Mouse (Mus musculus) MEL (cell line): Measurements from ENCODE around the gene Col2a1. TPM values are rescaled to one million over a fixed set of nuclear protein-coding genes. Genes with fewer than 3 reads are reported as not detected.

ENCODE experiments used
- DNase-seq: peaks from one replicate; pipeline ENCODE4 v3.0.0; 2011; ENCODE audit warnings: low read depth, low spot score
- H3K27ac ChIP-seq: 2 replicates; pipeline ENCODE4 v1.5.1; 2012; ENCODE audit warnings: low read depth, mild to moderate bottlenecking, control low read depth, low read length, moderate library complexity; ENCODE audit not compliant: control insufficient read depth
- H3K27me3 ChIP-seq, 2 experiments: fragments of 150-350 bp in 1 of 2; sonication (generic) in 1 of 2; 2 replicates each; pipeline ENCODE4 v1.6.1; 2012; ENCODE audit warnings: low read length in 2 of 2, mild to moderate bottlenecking in 2 of 2, improper control_type of control experiment in 1 of 2, moderate library complexity in 1 of 2; ENCODE audit not compliant: insufficient read depth in 2 of 2, control insufficient read depth in 1 of 2
- H3K36me3 ChIP-seq, 2 experiments: 2 replicates each; pipeline ENCODE4 v1.6.1; 2012 to 2014; ENCODE audit warnings: low read length in 2 of 2, improper control_type of control experiment in 1 of 2, inconsistent platforms in 1 of 2, mild to moderate bottlenecking in 1 of 2; ENCODE audit not compliant: insufficient read depth in 2 of 2, control insufficient read depth in 1 of 2
- H3K4me1 ChIP-seq, 2 experiments: fragments of 150-350 bp in 1 of 2; sonication (generic) in 1 of 2; 2 replicates each; pipeline ENCODE4 v1.6.1; 2012; ENCODE audit warnings: low read length in 2 of 2, improper control_type of control experiment in 1 of 2, mild to moderate bottlenecking in 1 of 2; ENCODE audit not compliant: insufficient read depth in 2 of 2, control insufficient read depth in 1 of 2
- H3K4me3 ChIP-seq, 2 experiments: fragments of 150-350 bp in 1 of 2; sonication (generic) in 1 of 2; 2 replicates each; pipeline ENCODE4 v1.5.1; 2012; ENCODE audit warnings: low read depth in 2 of 2, low read length in 2 of 2, mild to moderate bottlenecking in 2 of 2, moderate library complexity in 2 of 2, control low read depth in 1 of 2, improper control_type of control experiment in 1 of 2; ENCODE audit not compliant: control insufficient read depth in 1 of 2, insufficient read depth in 1 of 2
- H3K79me2 ChIP-seq: 2 replicates; pipeline ENCODE4 v1.6.1; 2012; ENCODE audit warnings: mild to moderate bottlenecking, low read length, moderate library complexity; ENCODE audit not compliant: control insufficient read depth, poor library complexity, insufficient read depth
- H3K9ac ChIP-seq: 2 replicates; pipeline ENCODE4 v1.6.1; 2012; ENCODE audit warnings: low read depth, mild to moderate bottlenecking, control low read depth, low read length, moderate library complexity; ENCODE audit not compliant: control insufficient read depth, poor library complexity, severe bottlenecking
- H3K9me3 ChIP-seq: fragments of 150-350 bp; sonication (generic); replicated peaks from 2 replicates; pipeline ENCODE4 v1.6.1; 2012; ENCODE audit warnings: mild to moderate bottlenecking, low read length, improper control_type of control experiment, moderate library complexity; ENCODE audit not compliant: insufficient read depth
- CHD1 ChIP-seq: IDR thresholded peaks from 2 replicates; pipeline ENCODE4 v1.6.1; 2012; ENCODE audit warnings: low read depth, mild to moderate bottlenecking, inconsistent platforms, low read length, improper control_type of control experiment
- CHD2 ChIP-seq: IDR thresholded peaks from 2 replicates; pipeline ENCODE4 v1.6.1; 2011; ENCODE audit warnings: low read length, improper control_type of control experiment
- ELF1 ChIP-seq: IDR thresholded peaks from 2 replicates; pipeline ENCODE4 v1.6.1; 2014; ENCODE audit warnings: low read depth, mild to moderate bottlenecking, inconsistent platforms, low read length, improper control_type of control experiment, moderate library complexity
- ETS1 ChIP-seq: IDR thresholded peaks from 2 replicates; pipeline ENCODE4 v1.6.1; 2012; ENCODE audit warnings: low read depth, mild to moderate bottlenecking, inconsistent platforms, low read length, improper control_type of control experiment, moderate library complexity
- GABPA ChIP-seq: IDR thresholded peaks from 2 replicates; pipeline ENCODE4 v1.6.1; 2012; ENCODE audit warnings: low read depth, mild to moderate bottlenecking, inconsistent platforms, low read length, improper control_type of control experiment, moderate library complexity
- JUND ChIP-seq: IDR thresholded peaks from 2 replicates; pipeline ENCODE4 v1.6.1; 2011; ENCODE audit warnings: low read depth, mild to moderate bottlenecking, improper control_type of control experiment, low read length
- MAFK ChIP-seq: IDR thresholded peaks from 2 replicates; pipeline ENCODE4 v1.6.1; 2011; ENCODE audit warnings: low read depth, mild to moderate bottlenecking, low read length, improper control_type of control experiment, borderline replicate concordance
- MAZ ChIP-seq: IDR thresholded peaks from 2 replicates; pipeline ENCODE4 v1.6.1; 2012; ENCODE audit warnings: low read depth, mild to moderate bottlenecking, inconsistent platforms, low read length, improper control_type of control experiment
- MXI1 ChIP-seq: IDR thresholded peaks from 2 replicates; pipeline ENCODE4 v1.6.1; 2011; ENCODE audit warnings: mild to moderate bottlenecking, low read depth, low read length, improper control_type of control experiment
- MYB ChIP-seq: IDR thresholded peaks from 2 replicates; pipeline ENCODE4 v1.6.1; 2011; ENCODE audit warnings: mild to moderate bottlenecking, low read depth, low read length, improper control_type of control experiment
- MYC ChIP-seq: IDR thresholded peaks from 2 replicates; pipeline ENCODE4 v1.6.1; 2011; ENCODE audit warnings: low read depth, mild to moderate bottlenecking, low read length, improper control_type of control experiment, moderate library complexity
- RCOR1 ChIP-seq: IDR thresholded peaks from 2 replicates; pipeline ENCODE4 v1.6.1; 2012; ENCODE audit warnings: low read depth, mild to moderate bottlenecking, inconsistent platforms, low read length, improper control_type of control experiment
- SIN3A ChIP-seq: IDR thresholded peaks from 2 replicates; pipeline ENCODE4 v1.6.1; 2012; ENCODE audit warnings: low read length, improper control_type of control experiment, inconsistent platforms
- SMC3 ChIP-seq: IDR thresholded peaks from 2 replicates; pipeline ENCODE4 v1.6.1; 2011; ENCODE audit warnings: low read depth, low read length, improper control_type of control experiment
- TAL1 ChIP-seq: IDR thresholded peaks from 2 replicates; pipeline ENCODE4 v1.6.1; 2012; ENCODE audit warnings: mild to moderate bottlenecking, inconsistent platforms, low read length, moderate library complexity, mixed read lengths
- TBP ChIP-seq: IDR thresholded peaks from 2 replicates; pipeline ENCODE4 v1.8.0; 2011; ENCODE audit warnings: low read depth, low read length, improper control_type of control experiment
- USF1 ChIP-seq: IDR thresholded peaks from 2 replicates; pipeline ENCODE4 v1.6.1; 2014; ENCODE audit warnings: low read depth, mild to moderate bottlenecking, inconsistent platforms, low read length, improper control_type of control experiment, moderate library complexity
- ZKSCAN1 ChIP-seq: IDR thresholded peaks from 2 replicates; pipeline ENCODE4 v1.6.1; 2012; ENCODE audit warnings: low read depth, mild to moderate bottlenecking, inconsistent platforms, low read length, improper control_type of control experiment, moderate library complexity
- ZMIZ1 ChIP-seq: IDR thresholded peaks from 2 replicates; pipeline ENCODE4 v1.6.1; 2012; ENCODE audit warnings: low read depth, mild to moderate bottlenecking, inconsistent platforms, low read length, improper control_type of control experiment, moderate library complexity
- ZNF384 ChIP-seq: IDR thresholded peaks from 2 replicates; pipeline ENCODE4 v1.6.1; 2012; ENCODE audit warnings: low read depth, mild to moderate bottlenecking, inconsistent platforms, low read length, improper control_type of control experiment
- polyA plus RNA-seq, 2 experiments: library from polyadenylated mRNA; stranded (reverse) in 1 of 2; unstranded in 1 of 2; fragments of >175 nt in 1 of 2; fragments of >200 nt in 1 of 2; gene quantifications; 2 replicates each; pipeline versions ENCODE4 v1.2.1 to v1.2.4; 2012; ENCODE audit warnings: low replicate concordance in 2 of 2, low read depth in 1 of 2; ENCODE audit not compliant: insufficient read length in 2 of 2, insufficient read depth in 1 of 2, missing spikeins in 1 of 2
- total RNA-seq: library from RNA; depleted of rRNA; stranded (reverse); fragments of 300-350 nt; gene quantifications from 2 replicates; pipeline ENCODE4 v1.2.3, GENCODE M21; 2012

Col2a1 gene
- total and polyA plus RNA-seq, 3 experiments: 0.04 TPM; not detected in 1

GRCm38 (mm10) chr15:98004740-98005159 is 255 bp upstream of the Col2a1 start:
- H3K36me3 ChIP-seq: no peaks in the 10 kb centered on the region
- no peak overlapping the region for H3K4me3 ChIP-seq
- no peak for DNase-seq
- no peaks in the 10 kb centered on the region for H3K9me3 ChIP-seq
- H3K4me1 ChIP-seq: no peaks in the 10 kb centered on the region
- H3K9ac ChIP-seq: no peak overlapping the region
- peaks cover 10 to 12% of the 10 kb centered on the region in 2 experiments for H3K27me3 ChIP-seq
- TF ChIP-seq SIN3A (no peak), CHD1 (no peak), CHD2 (no peak), JUND (no peak), ELF1 (no peak), MYB (no peak), ZMIZ1 (no peak), ZNF384 (no peak), GABPA (no peak), TBP (no peak), ZKSCAN1 (no peak), TAL1 (no peak), ETS1 (no peak), MYC (no peak), RCOR1 (no peak), MXI1 (no peak)
- TF ChIP-seq, all 39 proteins: peak for 0
- no peaks in the 10 kb centered on the region for H3K79me2 ChIP-seq
- H3K27ac ChIP-seq: no peak overlapping the region

GRCm38 (mm10) chr15:98002991-98003821 is 1.3 kb downstream of the Col2a1 start:
- H3K4me3 ChIP-seq: no peak overlapping the region
- DNase-seq: no peak

More at GRCm38 (mm10) chr15:98002991-98003821, 1.3 kb downstream of the Col2a1 start:
- Histone ChIP-seq H3K36me3 (no peaks in the 10 kb centered on the region), H3K27me3 (peaks cover 0 to 4% of the 10 kb centered on the region in 2 experiments), H3K79me2 (no peaks in the 10 kb centered on the region), H3K27ac (no peak overlapping the region), H3K9ac (no peak overlapping the region), H3K4me1 (no peaks in the 10 kb centered on the region), H3K9me3 (no peaks in the 10 kb centered on the region)
- TF ChIP-seq USF1 (no peak), SMC3 (no peak), MAFK (no peak), MAZ (no peak), ZNF384 (no peak)
